Mouse (Mus musculus) neural tube, embryonic 14.5 days (tissue): ENCODE results near the gene Tnfsf15. TPM values are rescaled to one million over a fixed set of nuclear protein-coding genes. Genes with fewer than 3 reads are reported as not detected.

Source experiments
- ATAC-seq: fragments of 200-750 bp; cut with Nextera tagmentation; 2 replicates; pipeline ENCODE4 v1.8.0; 2017; ENCODE audit warnings: low read depth, mild to moderate bottlenecking, moderate TSS enrichment, moderate library complexity
- H3K27ac ChIP-seq: fragments of 300-500 bp; sonication (generic); 2 replicates; pipeline ENCODE4 v1.5.1; 2014; ENCODE audit warnings: low read depth, mild to moderate bottlenecking, control low read depth, low read length, moderate library complexity, mixed read lengths
- H3K27me3 ChIP-seq: fragments of 300-500 bp; sonication (generic); 2 replicates; pipeline ENCODE4 v1.6.1; 2014; ENCODE audit warnings: low read length; ENCODE audit not compliant: control insufficient read depth, insufficient read depth
- H3K36me3 ChIP-seq: fragments of 300-500 bp; sonication (generic); 2 replicates; pipeline ENCODE4 v1.6.1; 2014; ENCODE audit warnings: low read length, mixed read lengths; ENCODE audit not compliant: control insufficient read depth, insufficient read depth
- H3K4me1 ChIP-seq: fragments of 300-500 bp; sonication (generic); 2 replicates; pipeline ENCODE4 v1.6.1; 2014; ENCODE audit warnings: low read length; ENCODE audit not compliant: control insufficient read depth, insufficient read depth
- H3K4me2 ChIP-seq: fragments of 300-500 bp; sonication (generic); 2 replicates; pipeline ENCODE4 v1.6.1; 2014; ENCODE audit warnings: mild to moderate bottlenecking, low read depth, low read length, control low read depth
- H3K4me3 ChIP-seq: fragments of 300-500 bp; sonication (generic); 2 replicates; pipeline ENCODE4 v1.5.1; 2014; ENCODE audit warnings: low read depth, low read length, control low read depth, mixed read lengths
- H3K9ac ChIP-seq: fragments of 300-500 bp; sonication (generic); replicated peaks from 2 replicates; pipeline ENCODE4 v1.6.1; 2014; ENCODE audit warnings: low read depth, mild to moderate bottlenecking, control low read depth, low read length, mixed read lengths
- H3K9me3 ChIP-seq: fragments of 300-500 bp; sonication (generic); 2 replicates; pipeline ENCODE4 v1.6.1; 2016; ENCODE audit warnings: low read length; ENCODE audit not compliant: control insufficient read depth
- WGBS: fragments of 180-500 bp; shearing (Covaris S2); extraction: QIAGEN DNeasy Blood & Tissue Kit; methylation state at CpG from one replicate; pipeline ENCODE4 v1.1.7; 2014; 5-methylcytosine and 5-hydroxymethylcytosine counted together
- polyA plus RNA-seq: library from polyadenylated mRNA; unstranded; fragments of >200 nt; fragmentation: Nextera tagmentation; extraction: Ambion mirVana; gene quantifications from 2 replicates; pipeline ENCODE4 v1.2.1, GENCODE M21; 2014

The Tnfsf15 gene
- polyA plus RNA-seq, result not detected in 2 replicates

DNA sequence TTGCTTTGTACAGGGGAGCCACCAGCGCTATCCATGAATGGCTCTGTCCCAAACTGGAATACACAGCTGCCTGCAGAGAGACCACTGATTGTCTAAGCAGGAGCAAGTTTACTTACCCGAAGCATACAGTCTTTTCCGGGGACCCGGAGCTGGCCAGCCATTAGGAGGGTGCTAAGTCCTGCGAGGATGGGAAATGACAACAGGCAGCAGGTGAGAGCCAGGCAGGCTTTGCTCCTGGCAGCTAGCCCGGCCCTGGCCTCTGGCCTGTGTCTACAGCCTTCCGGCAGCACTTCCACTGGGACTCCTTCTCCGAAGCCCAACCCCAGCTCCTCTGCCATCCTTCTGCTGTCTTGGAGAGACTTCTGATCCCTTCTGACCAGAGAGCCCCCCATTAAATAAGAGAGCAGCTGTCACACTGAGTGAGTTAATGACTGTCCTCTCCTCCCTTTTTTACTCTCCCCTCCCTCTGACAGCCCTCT, at the start of gene Tnfsf15:
Tnfsf15 (minus strand) TSS at position 421 of the 479 bp plus-strand sequence.
- H3K9ac ChIP-seq, result no peak within 1 kb of the TSS
- no peak within 1 kb of the TSS for H3K27ac ChIP-seq
- ATAC-seq, result peak; percentile 60; the same call in 1 of the 2 replicates
- H3K4me2 ChIP-seq, result no peak within 1 kb of the TSS
- WGBS, result 57% methylated on average over 8 of the region's 8 CpGs
- no peaks in the 10 kb centered on the region for H3K9me3 ChIP-seq
- no peaks in the 10 kb centered on the region for H3K36me3 ChIP-seq
- no peak within 1 kb of the TSS for H3K4me3 ChIP-seq
- no peaks in the 10 kb centered on the region for H3K27me3 ChIP-seq
- no peaks in the 10 kb centered on the region for H3K4me1 ChIP-seq

DNA sequence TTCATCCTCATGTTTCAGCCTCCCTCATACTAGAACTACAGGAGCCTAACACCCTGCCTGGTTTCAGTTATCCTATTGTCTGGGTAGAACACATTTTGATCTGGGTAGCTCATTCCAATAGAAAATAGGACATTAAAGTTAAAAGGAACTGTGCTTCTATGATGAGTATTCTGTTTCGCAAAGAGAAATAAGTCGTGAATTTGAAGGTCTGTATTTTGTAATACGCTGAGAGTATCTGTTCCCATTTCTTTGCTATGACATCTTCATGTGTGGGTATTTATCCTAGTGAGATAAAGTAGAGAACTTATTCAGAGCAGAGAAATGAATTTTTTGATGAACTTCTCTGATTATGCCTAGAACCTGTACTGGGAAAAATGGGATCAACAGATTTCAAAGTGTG, 47.4 kb upstream of the Tnfsf15 start:
- 98% methylated on average over 3 of the region's 3 CpGs for WGBS
- H3K4me3 ChIP-seq, result no peak overlapping the region
- no peaks in the 10 kb centered on the region for H3K27me3 ChIP-seq
- no peak overlapping the region for H3K9ac ChIP-seq
- H3K36me3 ChIP-seq, result no peaks in the 10 kb centered on the region
- H3K4me2 ChIP-seq, result no peak overlapping the region
- ATAC-seq, result no peak
- no peaks in the 10 kb centered on the region for H3K9me3 ChIP-seq
- no peak overlapping the region for H3K27ac ChIP-seq
- no peaks in the 10 kb centered on the region for H3K4me1 ChIP-seq

DNA sequence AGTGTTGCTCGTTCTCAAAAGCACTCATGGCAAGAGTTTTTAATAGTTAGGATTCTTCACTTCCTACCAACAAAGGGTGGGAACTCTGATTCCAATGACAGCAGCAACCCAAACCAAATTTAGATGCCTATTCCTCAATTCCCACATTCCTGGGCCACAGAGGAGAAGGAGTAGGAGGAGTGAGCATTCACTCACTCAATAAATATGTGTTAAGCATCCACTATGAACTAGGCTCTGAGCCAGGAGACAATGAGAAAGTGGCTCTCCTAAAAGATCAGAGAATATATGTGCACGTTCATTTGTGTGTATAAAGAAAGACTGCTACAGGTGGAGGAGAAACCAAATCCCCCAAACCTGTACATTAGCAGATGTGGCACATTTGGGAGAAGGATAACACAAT, 40.6 kb upstream of the Tnfsf15 start:
- Histone ChIP-seq H3K9ac (no peak overlapping the region), H3K9me3 (no peaks in the 10 kb centered on the region), H3K27ac (no peak overlapping the region), H3K4me1 (no peaks in the 10 kb centered on the region), H3K36me3 (no peaks in the 10 kb centered on the region), H3K4me3 (no peak overlapping the region), H3K4me2 (no peak overlapping the region), H3K27me3 (no peaks in the 10 kb centered on the region)
- ATAC-seq, result no peak
- WGBS, result 81% methylated on average over 2 of the region's 2 CpGs

DNA sequence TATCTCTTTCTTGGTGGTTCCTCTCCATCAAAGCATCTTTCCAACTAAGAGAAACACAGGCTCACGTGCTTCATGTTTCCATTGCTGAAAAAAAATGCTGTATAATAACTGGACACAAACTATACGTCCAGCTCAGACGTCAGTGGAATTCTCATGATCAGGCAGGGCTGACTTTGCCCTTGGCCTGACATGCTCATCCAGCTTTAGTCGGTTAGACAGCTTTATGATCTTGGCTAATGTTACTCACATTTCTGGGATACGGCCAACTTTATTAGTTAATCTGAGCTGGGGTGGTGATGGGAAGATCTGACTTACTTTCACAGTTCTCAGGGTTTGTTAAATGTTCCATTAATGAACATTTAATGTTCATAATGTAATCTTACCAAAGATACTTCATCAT, 38.9 kb upstream of the Tnfsf15 start:
- H3K36me3 ChIP-seq, result no peaks in the 10 kb centered on the region
- no peak for ATAC-seq

DNA sequence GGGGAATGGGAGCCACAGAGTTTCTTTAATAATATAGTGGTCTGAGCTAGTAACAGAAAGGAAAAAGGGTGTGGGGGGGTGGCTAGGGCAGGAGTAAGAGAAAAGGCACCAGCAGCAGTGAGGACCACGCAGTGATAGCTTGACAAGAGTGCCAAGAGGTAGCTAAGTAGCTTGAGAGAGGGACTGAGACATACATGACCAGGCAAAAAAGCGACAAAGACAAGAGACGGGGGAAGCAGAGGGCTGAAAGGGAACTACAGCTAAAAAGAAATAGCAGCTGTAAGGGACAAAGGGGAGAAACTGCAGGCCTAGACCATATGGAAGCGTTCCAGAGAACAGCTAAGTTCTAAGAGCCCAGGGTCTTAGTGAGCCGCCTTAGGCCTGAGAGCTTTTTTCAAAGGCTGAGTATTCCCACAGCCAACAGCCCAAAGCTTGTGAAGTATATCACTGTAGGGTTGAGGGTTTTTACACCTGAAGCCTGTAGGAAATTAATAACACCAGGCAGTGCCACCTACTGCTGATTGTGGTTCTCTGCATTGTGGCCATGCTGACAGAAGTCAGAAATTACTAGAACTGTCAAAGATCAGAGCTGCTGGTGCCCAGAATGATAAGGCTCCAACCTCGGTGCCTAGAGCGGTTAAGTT, 38.2 kb upstream of the Tnfsf15 start:
- no peak for ATAC-seq
- H3K4me1 ChIP-seq, result no peaks in the 10 kb centered on the region
- H3K27me3 ChIP-seq, result no peaks in the 10 kb centered on the region
- no peak overlapping the region for H3K4me2 ChIP-seq
- H3K27ac ChIP-seq, result no peak overlapping the region
- H3K9me3 ChIP-seq, result no peaks in the 10 kb centered on the region
- 80% methylated on average over 7 of the region's 7 CpGs for WGBS
- no peak overlapping the region for H3K4me3 ChIP-seq
- H3K9ac ChIP-seq, result no peak overlapping the region
- H3K36me3 ChIP-seq, result no peaks in the 10 kb centered on the region

More for the DNA sequence above, 38.9 kb upstream of the Tnfsf15 start:
- WGBS, result 86% methylated on average over 5 of the region's 5 CpGs
- Histone ChIP-seq H3K9ac (no peak overlapping the region), H3K27me3 (no peaks in the 10 kb centered on the region), H3K4me2 (no peak overlapping the region), H3K4me1 (no peaks in the 10 kb centered on the region), H3K27ac (no peak overlapping the region), H3K9me3 (no peaks in the 10 kb centered on the region), H3K4me3 (no peak overlapping the region)

DNA sequence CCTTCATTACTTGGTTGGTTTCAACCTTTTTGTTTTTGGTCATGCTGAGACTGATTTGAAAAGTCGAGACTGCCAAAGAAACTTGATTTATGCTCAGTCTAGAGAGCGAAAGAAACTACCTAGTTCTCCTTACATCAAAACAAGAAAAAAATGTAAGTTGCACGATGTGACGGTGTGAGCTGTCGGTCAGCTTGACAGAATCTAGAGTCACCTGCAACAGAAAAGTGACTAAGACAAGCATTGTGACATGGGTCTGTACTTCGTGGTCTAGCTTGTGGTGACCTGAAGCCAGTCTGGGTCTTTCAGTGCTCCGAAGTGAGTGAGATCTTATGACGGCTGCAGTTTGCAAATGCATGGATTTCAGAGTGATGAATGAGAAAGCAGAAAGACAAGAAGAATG, 32.3 kb upstream of the Tnfsf15 start:
- Histone ChIP-seq H3K4me2 (no peak overlapping the region), H3K9ac (no peak overlapping the region), H3K36me3 (no peaks in the 10 kb centered on the region), H3K4me1 (no peaks in the 10 kb centered on the region), H3K9me3 (no peaks in the 10 kb centered on the region), H3K27ac (no peak overlapping the region), H3K27me3 (no peaks in the 10 kb centered on the region), H3K4me3 (no peak overlapping the region)
- no peak for ATAC-seq
- WGBS, result 83% methylated on average over 8 of the region's 8 CpGs

DNA sequence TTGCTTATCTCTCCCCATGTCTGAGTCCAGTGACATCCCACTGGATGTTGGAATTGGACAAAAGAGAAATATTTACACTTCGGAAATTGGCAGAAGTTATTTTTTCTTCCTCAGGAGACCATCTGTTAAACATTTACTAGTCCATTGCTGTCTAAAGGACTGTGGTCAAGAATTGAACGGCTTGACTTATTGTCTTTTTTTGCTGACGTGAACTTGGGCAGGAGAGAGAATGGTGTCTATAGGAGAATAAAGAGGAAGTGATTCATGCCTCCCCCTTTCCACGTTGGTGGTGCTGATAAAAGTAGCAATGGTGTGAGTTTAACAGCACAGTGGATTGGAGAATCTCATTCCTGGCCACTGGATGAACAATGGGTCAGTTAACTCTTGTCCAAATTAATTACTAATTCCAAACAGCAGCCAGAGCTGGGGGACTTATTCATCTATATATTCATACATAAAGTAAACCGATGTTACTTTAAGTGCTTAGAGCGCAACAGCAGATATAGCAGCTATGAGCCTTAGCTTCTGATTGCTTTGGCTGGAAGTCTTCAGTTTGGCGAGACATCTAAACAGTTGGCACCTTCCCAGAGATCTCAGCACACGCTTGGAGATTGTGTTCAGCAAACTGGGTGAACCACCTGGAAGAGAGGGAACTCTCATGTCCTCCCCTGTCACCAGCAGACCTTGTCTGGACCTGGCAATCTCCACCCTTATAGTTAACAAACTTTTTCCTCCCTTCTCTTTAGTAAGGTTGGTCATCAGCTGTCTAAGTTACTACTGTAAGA, 28.6 kb upstream of the Tnfsf15 start:
- no peaks in the 10 kb centered on the region for H3K4me1 ChIP-seq
- 71% methylated on average over 8 of the region's 8 CpGs for WGBS
- no peaks in the 10 kb centered on the region for H3K9me3 ChIP-seq
- H3K4me3 ChIP-seq, result no peak overlapping the region
- no peak overlapping the region for H3K9ac ChIP-seq
- H3K27ac ChIP-seq, result no peak overlapping the region
- H3K27me3 ChIP-seq, result no peaks in the 10 kb centered on the region
- H3K4me2 ChIP-seq, result no peak overlapping the region
- ATAC-seq, result no peak
- H3K36me3 ChIP-seq, result no peaks in the 10 kb centered on the region

DNA sequence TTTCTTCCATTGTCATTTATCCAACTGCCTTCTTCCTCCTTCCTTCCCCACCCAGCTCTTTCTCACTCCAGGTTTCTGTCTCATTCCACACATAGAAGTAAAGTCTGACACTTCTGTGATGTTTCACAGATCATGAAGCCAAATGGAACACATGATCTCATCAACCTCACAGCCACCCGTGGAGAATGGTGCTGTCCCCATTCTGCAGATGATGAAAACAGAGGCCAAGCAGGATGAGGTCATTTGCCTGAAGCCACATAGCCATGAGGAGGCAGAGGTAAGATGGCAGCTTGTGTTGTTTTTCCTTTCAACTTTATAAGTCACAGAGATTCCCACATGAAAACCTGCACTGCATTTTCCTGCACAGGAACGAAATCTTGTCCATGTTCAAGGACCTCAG, 27.6 kb upstream of the Tnfsf15 start:
- 92% methylated on average over 2 of the region's 2 CpGs for WGBS
- Histone ChIP-seq H3K4me1 (no peaks in the 10 kb centered on the region), H3K9ac (no peak overlapping the region), H3K4me3 (no peak overlapping the region), H3K4me2 (no peak overlapping the region), H3K9me3 (no peaks in the 10 kb centered on the region), H3K27me3 (no peaks in the 10 kb centered on the region), H3K27ac (no peak overlapping the region), H3K36me3 (no peaks in the 10 kb centered on the region)
- no peak for ATAC-seq

DNA sequence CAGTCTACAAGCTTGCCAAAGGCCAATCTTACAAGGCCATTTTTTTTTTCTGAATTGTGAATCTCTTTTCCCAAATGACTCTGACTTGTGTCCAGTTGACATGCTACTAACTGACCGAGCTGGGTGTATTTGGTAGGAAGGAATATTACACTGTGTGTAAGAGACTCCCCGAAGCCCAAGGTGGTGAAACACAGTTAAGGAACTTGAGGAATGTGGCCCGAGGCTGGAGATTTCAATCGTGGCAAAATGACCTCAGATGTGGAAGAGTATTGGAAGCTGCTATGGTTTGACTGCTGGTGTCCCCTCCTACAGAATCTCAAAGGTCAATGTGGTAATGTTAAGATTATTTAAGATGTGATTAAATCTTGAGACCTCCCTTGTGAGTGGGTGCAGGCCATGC, 26.4 kb upstream of the Tnfsf15 start:
- ATAC-seq, result no peak

More for the DNA sequence above, 26.4 kb upstream of the Tnfsf15 start:
- no peaks in the 10 kb centered on the region for H3K27me3 ChIP-seq
- 91% methylated on average over 4 of the region's 4 CpGs for WGBS
- no peak overlapping the region for H3K9ac ChIP-seq
- no peak overlapping the region for H3K4me3 ChIP-seq
- no peak overlapping the region for H3K27ac ChIP-seq
- no peaks in the 10 kb centered on the region for H3K9me3 ChIP-seq
- H3K36me3 ChIP-seq, result no peaks in the 10 kb centered on the region
- H3K4me2 ChIP-seq, result no peak overlapping the region
- H3K4me1 ChIP-seq, result no peaks in the 10 kb centered on the region
